ENCODE assay signal across 9 mouse cellular contexts in the genomic region with DNA sequence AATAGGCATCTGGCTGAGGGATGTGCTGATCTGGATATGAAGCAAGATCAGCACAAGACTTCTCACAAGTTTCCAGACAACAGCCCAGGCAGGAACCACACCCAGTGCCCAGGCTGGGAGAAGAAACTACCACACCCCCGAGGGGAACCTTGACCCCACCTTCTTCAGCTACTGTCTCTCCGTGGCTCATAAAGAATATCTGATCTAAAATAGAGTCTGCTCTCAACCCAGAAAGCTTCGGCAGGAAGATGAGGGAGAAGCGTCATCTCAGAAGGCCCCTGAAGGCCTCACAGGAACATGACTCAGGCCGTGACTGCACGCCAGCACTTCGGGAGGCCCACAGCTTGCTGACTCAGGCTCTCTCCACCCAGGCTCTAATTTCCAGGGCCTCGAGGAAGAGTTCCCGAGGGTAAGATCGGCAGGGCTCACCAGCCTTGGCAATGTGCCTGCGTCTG. TPM values are rescaled to one million over a fixed set of nuclear protein-coding genes. Genes with fewer than 3 reads are reported as not detected.
DNase-seq lines count a peak whose midpoint lies in the region; ATAC-seq and TF ChIP-seq lines count a peak whose summit lies in the region.
"Had no signal": no experiment of that assay in that cellular context is flagged by ENCODE, and none has a peak within 500 bp of the region (broad histone marks: within the 10 kb centered on the region; RNA-seq: fewer than 3 reads in every experiment).

No protein-coding gene starts in this region.

- H3K4me1 ChIP-seq in liver, embryonic 12.5 days, result peaks cover 87% of the 10 kb centered on the region

- H3K36me3 ChIP-seq in C2C12 (ENCODE audit: control insufficient read depth, insufficient read depth), result no peaks in the 10 kb centered on the region
- H3K36me3 ChIP-seq in liver, embryonic 12.5 days, result no peaks in the 10 kb centered on the region

- ATAC-seq in liver, embryonic 12.5 days, result peak; percentile 88

- H3K79me2 ChIP-seq in C2C12 (ENCODE audit: control insufficient read depth, insufficient read depth), result peaks cover 4% of the 10 kb centered on the region

- H3K4me3 ChIP-seq in C2C12 (ENCODE audit: insufficient read depth, poor library complexity, severe bottlenecking), result no peak overlapping the region
- H3K4me3 ChIP-seq in liver, embryonic 12.5 days, result peak overlapping the region; percentile 33
- H3K4me3 ChIP-seq: embryonic facial prominence, embryonic 12.5 days had no signal

- 11% methylated on average over 11 of the region's 11 CpGs for WGBS in liver, embryonic 12.5 days (ENCODE audit: insufficient replicate concordance)

- no peak overlapping the region for H3ac ChIP-seq in C2C12 (ENCODE audit: control insufficient read depth, insufficient read length, low read depth)

- H3K9me3 ChIP-seq in liver, embryonic 12.5 days (replicated peaks), result no peaks in the 10 kb centered on the region
- H3K9me3 ChIP-seq: embryonic facial prominence, embryonic 12.5 days had no signal

- H3K27me3 ChIP-seq in C2C12 (ENCODE audit: control insufficient read depth, insufficient read depth, insufficient read length), result no peaks in the 10 kb centered on the region
- H3K27me3 ChIP-seq in liver, embryonic 12.5 days (replicated peaks), result no peaks in the 10 kb centered on the region
- H3K27me3 ChIP-seq: embryonic facial prominence, embryonic 12.5 days had no signal

- peak; percentile 99 for DNase-seq in NIH3T3 (ENCODE audit: low read depth)
- DNase-seq in fibroblast of lung, adult 2 months (ENCODE audit: low read depth), result peak; percentile 95
- peak; percentile 16 for DNase-seq in induced T-regulatory cell, adult 2 months (ENCODE audit: low read depth)
- DNase-seq in skeletal muscle tissue, adult 2 months (ENCODE audit: low read depth, low spot score), result peak; percentile 89
- DNase-seq in layer of hippocampus, adult 9-11 months, result no peak
- no peak for DNase-seq in frontal cortex, postnatal 10 days (ENCODE audit: low spot score in 2 of 2)

- no peaks in the 10 kb centered on the region for H3K79me3 ChIP-seq in C2C12 (ENCODE audit: low read depth)

- H3K9ac ChIP-seq in liver, embryonic 12.5 days, result peak overlapping the region; percentile 65
- H3K9ac ChIP-seq: embryonic facial prominence, embryonic 12.5 days had no signal

- TF ChIP-seq CTCF in C2C12 (IDR thresholded peaks at IDR 0.05; ENCODE audit: control insufficient read depth, insufficient read depth, insufficient read length), result no peak

- peak overlapping the region; percentile 65 for H3K4me2 ChIP-seq in liver, embryonic 12.5 days
- H3K4me2 ChIP-seq: embryonic facial prominence, embryonic 12.5 days had no signal

- peak overlapping the region; percentile 97 for H3K27ac ChIP-seq in liver, embryonic 12.5 days
- H3K27ac ChIP-seq: embryonic facial prominence, embryonic 12.5 days had no signal

TF ChIP-seq in C2C12, 6 proteins besides CTCF, POLR2A, EP300 and RAD21:
- TF ChIP-seq CEBPB (IDR thresholded peaks at IDR 0.05; ENCODE audit: low read depth) (peak; percentile 63), MYOD1 (IDR thresholded peaks at IDR 0.05; ENCODE audit: control insufficient read depth, insufficient read length, low read depth) (no peak), FOSL1 (IDR thresholded peaks at IDR 0.05; ENCODE audit: insufficient read depth, low read length, poor library complexity, severe bottlenecking) (peak; percentile 87), USF1 (IDR thresholded peaks at IDR 0.05; ENCODE audit: low read depth) (no peak), MYOG (IDR thresholded peaks at IDR 0.05; ENCODE audit: control insufficient read depth, extremely low read depth, insufficient read length) (no peak), MAX (IDR thresholded peaks at IDR 0.05) (peak; percentile 91)

RNA-seq across cellular contexts. Expression of gene Col18a1, which starts 44.8 kb away (rescaled TPM):
- polyA plus RNA-seq in C2C12 (2012; fragmentation: generic; extraction: Trizol), result 177 TPM
- polyA plus RNA-seq in liver, embryonic 12.5 days (2016; fragmentation: Nextera tagmentation; extraction: Ambion mirVana), result 38.3 and 42.4 TPM in 2 replicates

RNA-seq across cellular contexts. Expression of gene Pofut2, which starts 47.9 kb away (rescaled TPM):
- 105 TPM for polyA plus RNA-seq in C2C12 (2012; fragmentation: generic; extraction: Trizol)
- polyA plus RNA-seq in liver, embryonic 12.5 days (2016; fragmentation: Nextera tagmentation; extraction: Ambion mirVana), result 40.7 and 43.2 TPM in 2 replicates

Comparison
In these comparisons a context has a peak if more than half of its experiments do, and no peak if none do; other contexts are left out.
1. DNase-seq: peak in NIH3T3 (single experiment), fibroblast of lung, adult 2 months (single experiment), induced T-regulatory cell, adult 2 months (single experiment) and skeletal muscle tissue, adult 2 months (single experiment); none in layer of hippocampus, adult 9-11 months (single experiment) and frontal cortex, postnatal 10 days (0 of 2).